Mouse (Mus musculus) forebrain, embryonic 14.5 days (tissue): ENCODE measurements at regions not wholly inside any gene's neighbourhood (a gene's known extent, or its start where the extent isn't known, plus 50 kb on each side); places are given as distances from the start of the nearest gene placed in this dataset.

Experiments
- ATAC-seq: fragments of 200-750 bp; cut with Nextera tagmentation; 2 replicates; pipeline ENCODE4 v1.8.0; 2017; ENCODE audit warnings: mild to moderate bottlenecking, moderate library complexity
- DNase-seq: peaks from one replicate; pipeline ENCODE4 v3.0.0-alpha.2; 2015; ENCODE audit warnings: low spot score
- H3K27ac ChIP-seq: fragments of 300-500 bp; sonication (generic); 2 replicates; pipeline ENCODE4 v1.5.1; 2014; ENCODE audit warnings: low read depth, mild to moderate bottlenecking, control low read depth, low read length, moderate library complexity
- H3K27me3 ChIP-seq: fragments of 300-500 bp; sonication (generic); replicated peaks from 2 replicates; pipeline ENCODE4 v1.6.1; 2014; ENCODE audit warnings: low read length, control low read depth, mixed read lengths; ENCODE audit not compliant: control insufficient read depth, insufficient read depth
- H3K36me3 ChIP-seq: fragments of 300-500 bp; sonication (generic); 2 replicates; pipeline ENCODE4 v1.6.1; 2014; ENCODE audit warnings: low read length, control low read depth; ENCODE audit not compliant: control insufficient read depth, insufficient read depth
- H3K4me1 ChIP-seq: fragments of 300-500 bp; sonication (generic); 2 replicates; pipeline ENCODE4 v1.6.1; 2014; ENCODE audit warnings: antibody characterized with exemption, low read length, control low read depth; ENCODE audit not compliant: control insufficient read depth, insufficient read depth
- H3K4me2 ChIP-seq: fragments of 300-500 bp; sonication (generic); 2 replicates; pipeline ENCODE4 v1.6.1; 2014; ENCODE audit warnings: mild to moderate bottlenecking, control low read depth, low read length
- H3K4me3 ChIP-seq: fragments of 300-500 bp; sonication (generic); 2 replicates; pipeline ENCODE4 v1.5.1; 2014; ENCODE audit warnings: low read depth, low read length, control low read depth
- H3K9ac ChIP-seq: fragments of 300-500 bp; sonication (generic); 2 replicates; pipeline ENCODE4 v1.6.1; 2014; ENCODE audit warnings: mild to moderate bottlenecking, low read length, control low read depth, moderate library complexity
- H3K9me3 ChIP-seq: fragments of 300-500 bp; sonication (generic); replicated peaks from 2 replicates; pipeline ENCODE4 v1.6.1; 2016; ENCODE audit warnings: low read length, control low read depth, mixed read lengths; ENCODE audit not compliant: control insufficient read depth
- WGBS: fragments of 180-500 bp; shearing (Covaris S2); extraction: QIAGEN DNeasy Blood & Tissue Kit; methylation state at CpG from one replicate; pipeline ENCODE4 v1.1.7; 2014; 5-methylcytosine and 5-hydroxymethylcytosine counted together

DNA sequence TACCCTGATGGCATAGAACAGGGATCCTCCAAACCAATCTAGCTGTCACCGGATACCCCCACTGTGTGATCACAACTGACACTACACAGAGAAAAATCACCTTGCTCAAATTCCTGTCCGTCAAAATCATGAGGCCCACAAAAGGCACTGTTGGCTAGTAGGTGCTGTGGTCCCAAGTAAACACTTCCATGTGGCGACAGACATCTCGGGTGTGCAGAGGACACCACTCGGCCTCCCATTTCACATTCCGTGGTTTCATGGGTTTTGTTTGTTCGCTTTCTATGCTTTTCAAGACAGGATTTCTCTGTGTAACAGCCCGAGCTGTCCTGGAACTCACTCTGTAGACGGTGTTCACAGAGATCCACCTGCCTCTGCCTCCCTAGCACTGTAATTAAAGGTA is 162.2 kb downstream of the Tmx1 start:
- Histone ChIP-seq H3K4me2 (no peak overlapping the region), H3K9ac (no peak overlapping the region), H3K4me3 (no peak overlapping the region), H3K9me3 (no peaks in the 10 kb centered on the region), H3K4me1 (no peaks in the 10 kb centered on the region; the same call in 1 of the 2 replicates), H3K36me3 (no peaks in the 10 kb centered on the region), H3K27me3 (no peaks in the 10 kb centered on the region), H3K27ac (no peak overlapping the region)
- WGBS, result 96% methylated on average over 9 of the region's 9 CpGs
- ATAC-seq, result no peak
- DNase-seq, result no peak

DNA sequence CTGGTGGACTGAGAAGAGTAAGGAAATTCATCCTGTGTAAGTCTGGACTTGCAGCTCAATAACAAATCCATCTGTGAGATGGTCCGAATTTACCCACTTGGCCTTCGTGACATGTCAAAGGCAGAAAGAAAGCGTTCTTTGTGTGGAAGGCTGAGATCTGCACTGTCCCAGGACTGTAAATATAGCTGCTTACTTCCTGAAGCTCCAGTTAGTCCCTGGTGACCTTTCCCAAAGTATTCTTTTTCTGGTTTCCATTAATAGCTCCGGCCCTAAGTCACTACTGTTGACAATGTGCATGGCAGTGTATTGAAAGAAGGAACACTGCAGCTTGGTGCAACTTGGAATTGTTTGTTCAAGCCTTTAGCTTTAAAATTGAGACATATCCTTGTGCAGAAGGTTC is 163.2 kb downstream of the Tmx1 start:
- Histone ChIP-seq H3K27me3 (no peaks in the 10 kb centered on the region), H3K27ac (no peak overlapping the region), H3K36me3 (no peaks in the 10 kb centered on the region), H3K9me3 (no peaks in the 10 kb centered on the region), H3K4me3 (no peak overlapping the region), H3K9ac (no peak overlapping the region), H3K4me2 (no peak overlapping the region), H3K4me1 (no peaks in the 10 kb centered on the region; the same call in 1 of the 2 replicates)
- ATAC-seq (no peak), DNase-seq (no peak)
- 88% methylated on average over 4 of the region's 4 CpGs for WGBS

DNA sequence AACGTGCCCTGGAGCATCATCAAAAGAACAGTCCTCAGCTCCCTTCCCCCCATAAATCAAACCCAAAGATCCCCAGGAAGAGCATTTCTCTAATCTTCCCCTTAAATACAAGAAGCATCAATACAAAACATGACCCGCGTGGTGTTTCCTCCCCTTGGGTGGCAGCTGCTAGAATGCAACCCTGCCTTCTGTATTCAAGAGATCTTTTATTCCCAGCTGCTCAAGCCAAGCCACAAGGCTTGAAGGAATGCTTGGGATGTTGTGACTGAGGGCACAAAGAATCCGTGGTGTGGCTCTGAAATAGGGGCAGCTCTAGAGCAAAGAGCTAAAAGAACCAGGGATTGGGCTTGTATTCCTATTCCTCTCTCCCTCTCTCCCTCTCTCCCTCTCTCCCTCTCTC is 163.6 kb downstream of the Tmx1 start:
- 36% methylated on average over 4 of the region's 4 CpGs for WGBS
- H3K36me3 ChIP-seq, result no peaks in the 10 kb centered on the region

DNA sequence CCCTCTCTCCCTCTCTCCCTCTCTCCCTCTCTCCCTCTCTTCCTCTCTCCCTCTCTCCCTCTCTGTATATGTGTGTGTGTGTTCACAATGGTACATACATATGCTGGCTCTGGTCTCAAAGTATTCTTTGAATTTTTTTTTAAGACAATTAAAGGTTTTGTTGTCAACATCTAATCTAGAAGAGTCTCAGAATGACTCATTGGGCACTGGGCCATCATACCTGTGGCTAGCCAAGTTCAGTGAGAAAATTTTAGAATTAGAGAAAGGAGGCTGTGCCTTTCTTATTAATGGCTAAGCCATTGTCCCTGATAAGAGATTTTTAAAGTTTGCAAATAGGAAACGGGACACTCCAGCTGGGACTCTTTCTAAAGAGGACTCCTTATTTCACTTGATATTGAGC is 164.1 kb downstream of the Tmx1 start:
- Histone ChIP-seq H3K27me3 (no peaks in the 10 kb centered on the region), H3K9me3 (no peaks in the 10 kb centered on the region), H3K36me3 (no peaks in the 10 kb centered on the region), H3K4me3 (no peak overlapping the region), H3K4me2 (no peak overlapping the region), H3K9ac (no peak overlapping the region), H3K4me1 (no peaks in the 10 kb centered on the region; the same call in 1 of the 2 replicates), H3K27ac (no peak overlapping the region)
- DNase-seq (no peak), ATAC-seq (no peak)
- WGBS, result 70% methylated on average over 1 of the region's 1 CpGs

More for the DNA sequence above, 163.6 kb downstream of the Tmx1 start:
- no peaks in the 10 kb centered on the region; the same call in 1 of the 2 replicates for H3K4me1 ChIP-seq
- no peak overlapping the region for H3K27ac ChIP-seq
- no peak overlapping the region for H3K4me2 ChIP-seq
- H3K27me3 ChIP-seq, result no peaks in the 10 kb centered on the region
- DNase-seq (peak; percentile 27), ATAC-seq (no peak)
- no peak overlapping the region for H3K4me3 ChIP-seq
- no peak overlapping the region for H3K9ac ChIP-seq
- H3K9me3 ChIP-seq, result no peaks in the 10 kb centered on the region

DNA sequence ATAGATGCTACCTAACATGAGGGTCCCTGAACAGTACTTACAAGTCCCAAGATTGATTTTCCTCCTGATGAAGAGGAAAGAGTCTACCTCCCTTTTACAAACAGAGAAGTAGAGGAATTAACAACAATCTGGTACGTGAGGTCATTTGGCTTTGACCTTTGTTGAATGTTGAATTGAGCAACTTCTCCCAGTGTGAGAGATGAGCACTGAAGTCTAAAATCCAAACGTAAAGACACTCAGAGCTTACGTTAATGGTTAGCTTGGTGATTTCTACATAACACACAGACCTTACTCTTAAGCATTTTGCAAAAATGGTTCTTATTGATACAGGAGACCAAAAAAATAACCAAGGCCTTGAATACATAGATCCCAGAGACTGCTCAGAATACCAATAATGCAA is 165.1 kb downstream of the Tmx1 start:
- Histone ChIP-seq H3K4me3 (no peak overlapping the region), H3K4me2 (no peak overlapping the region), H3K9me3 (no peaks in the 10 kb centered on the region), H3K4me1 (no peaks in the 10 kb centered on the region; the same call in 1 of the 2 replicates), H3K27me3 (no peaks in the 10 kb centered on the region), H3K9ac (no peak overlapping the region), H3K36me3 (no peaks in the 10 kb centered on the region), H3K27ac (no peak overlapping the region)
- ATAC-seq (no peak), DNase-seq (no peak)
- 88% methylated on average over 3 of the region's 3 CpGs for WGBS

DNA sequence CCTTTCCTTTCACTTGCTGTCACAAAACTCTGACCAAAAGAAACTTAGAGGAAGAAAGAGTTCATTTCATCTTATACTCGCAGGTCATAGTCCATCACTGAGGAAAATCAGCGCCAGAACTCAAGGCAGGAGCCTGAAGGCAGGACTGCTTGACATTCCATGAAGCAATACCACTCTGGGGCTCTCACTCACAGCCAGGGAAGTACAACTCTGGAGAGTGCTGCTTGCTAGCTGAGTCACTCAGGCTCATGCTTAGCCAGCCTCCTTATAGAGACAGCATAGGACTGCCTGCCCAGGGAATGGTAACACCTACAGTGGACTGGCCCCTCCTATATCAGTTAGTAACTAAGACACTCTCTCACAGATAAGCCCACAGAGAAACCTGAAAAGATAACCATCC is 166.5 kb downstream of the Tmx1 start:
- Histone ChIP-seq H3K9ac (no peak overlapping the region), H3K9me3 (no peaks in the 10 kb centered on the region), H3K4me3 (no peak overlapping the region), H3K27ac (no peak overlapping the region), H3K27me3 (no peaks in the 10 kb centered on the region), H3K4me2 (no peak overlapping the region), H3K4me1 (no peaks in the 10 kb centered on the region; the same call in 1 of the 2 replicates), H3K36me3 (no peaks in the 10 kb centered on the region)
- no peak for ATAC-seq
- DNase-seq, result no peak
- WGBS, result 88% methylated on average over 2 of the region's 2 CpGs

DNA sequence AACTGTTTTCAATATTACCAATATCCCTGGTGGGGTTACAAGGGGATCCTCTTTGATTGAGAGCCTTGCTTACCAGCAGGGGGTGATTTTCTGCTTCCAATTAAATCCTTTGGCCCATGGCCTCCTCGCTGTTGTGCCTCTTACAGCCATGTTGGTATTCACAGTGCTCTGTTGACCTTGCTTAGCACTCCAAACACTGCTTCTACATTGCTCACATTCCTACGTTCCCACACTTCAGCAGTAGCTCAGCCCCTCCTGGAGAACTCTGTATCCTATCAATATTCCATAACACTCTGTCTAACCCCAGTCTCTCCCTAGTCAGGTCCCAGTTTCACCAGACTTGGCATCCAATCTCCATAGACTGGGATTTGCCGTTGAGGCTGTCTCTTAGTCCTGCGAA is 169.1 kb downstream of the Tmx1 start:
- Histone ChIP-seq H3K4me3 (no peak overlapping the region), H3K27ac (no peak overlapping the region), H3K9me3 (no peaks in the 10 kb centered on the region), H3K27me3 (no peaks in the 10 kb centered on the region), H3K9ac (no peak overlapping the region), H3K4me2 (no peak overlapping the region), H3K4me1 (no peaks in the 10 kb centered on the region), H3K36me3 (no peaks in the 10 kb centered on the region)
- WGBS, result 82% methylated on average over 4 of the region's 4 CpGs
- ATAC-seq (no peak), DNase-seq (no peak)

DNA sequence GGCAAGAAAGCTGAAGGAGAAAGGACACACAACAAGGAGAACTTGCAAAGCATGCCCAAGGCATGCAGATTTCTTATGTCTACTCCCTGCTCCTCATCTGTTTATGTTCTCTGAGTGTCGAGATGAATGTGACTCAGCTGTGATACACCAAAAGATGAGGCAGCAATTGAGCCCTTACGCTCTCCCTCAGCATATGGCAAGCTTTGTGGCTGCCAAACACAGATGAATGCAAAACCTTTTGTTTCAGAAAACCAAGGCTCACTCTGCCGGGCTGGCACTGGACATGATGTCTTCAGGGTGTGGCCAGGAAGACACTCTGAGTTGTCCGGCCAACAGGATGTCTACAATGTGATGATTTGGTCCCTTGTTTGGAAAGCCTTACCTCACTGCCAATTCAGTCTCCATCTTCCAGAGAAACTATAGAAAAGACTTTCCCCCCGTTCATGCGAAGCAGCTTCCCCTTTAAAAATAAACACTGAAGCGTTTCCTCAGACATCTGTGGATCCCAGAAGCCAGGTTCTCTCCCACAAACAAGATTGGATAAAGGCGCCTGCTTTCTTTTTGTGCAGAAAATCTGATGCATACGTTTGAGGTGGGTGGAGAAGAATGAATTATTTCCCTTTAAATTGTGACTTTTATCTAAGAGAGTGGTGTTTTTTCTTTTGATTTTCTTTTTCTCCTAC is 171.5 kb downstream of the Tmx1 start:
- Histone ChIP-seq H3K4me1 (no peaks in the 10 kb centered on the region), H3K9ac (no peak overlapping the region), H3K27me3 (no peaks in the 10 kb centered on the region), H3K9me3 (no peaks in the 10 kb centered on the region), H3K4me3 (no peak overlapping the region), H3K4me2 (no peak overlapping the region), H3K36me3 (no peaks in the 10 kb centered on the region), H3K27ac (no peak overlapping the region)
- ATAC-seq, result no peak
- peak; percentile 41 for DNase-seq
- WGBS, result 71% methylated on average over 9 of the region's 9 CpGs

DNA sequence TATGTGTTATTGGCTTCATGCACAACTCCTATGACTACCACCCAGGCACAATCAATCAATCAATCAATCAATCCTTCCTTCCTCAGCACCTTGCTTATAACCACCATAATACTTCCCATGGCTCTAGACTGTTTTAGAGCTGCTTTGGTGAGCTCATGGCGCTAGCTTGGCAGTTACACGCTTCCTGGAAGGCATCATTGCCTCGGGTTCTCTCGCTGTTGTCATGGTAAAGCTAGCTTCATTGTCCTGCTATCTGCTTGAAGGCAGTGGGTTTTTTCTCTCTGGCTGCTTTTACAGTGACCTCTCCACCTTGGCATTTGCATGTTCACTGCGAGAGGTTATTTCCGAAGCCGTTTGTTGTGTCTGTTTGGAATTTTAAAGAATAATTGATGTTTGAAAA is 174.7 kb downstream of the Tmx1 start:
- Histone ChIP-seq H3K27ac (no peak overlapping the region), H3K27me3 (no peaks in the 10 kb centered on the region), H3K36me3 (no peaks in the 10 kb centered on the region), H3K4me2 (no peak overlapping the region), H3K4me1 (no peaks in the 10 kb centered on the region), H3K9me3 (no peaks in the 10 kb centered on the region), H3K9ac (no peak overlapping the region), H3K4me3 (no peak overlapping the region)
- ATAC-seq (no peak), DNase-seq (peak; percentile 45)
- 79% methylated on average over 7 of the region's 7 CpGs for WGBS
